Mouse (Mus musculus): ENCODE measurements around the gene Dna2. TPM values are rescaled to one million over a fixed set of nuclear protein-coding genes. Genes with fewer than 3 reads are reported as not detected.

Gene Dna2
- 6.0 and 9.1 TPM in 2 replicates for polyA plus RNA-seq (2012; ENCODE audit: low replicate concordance)

DNA sequence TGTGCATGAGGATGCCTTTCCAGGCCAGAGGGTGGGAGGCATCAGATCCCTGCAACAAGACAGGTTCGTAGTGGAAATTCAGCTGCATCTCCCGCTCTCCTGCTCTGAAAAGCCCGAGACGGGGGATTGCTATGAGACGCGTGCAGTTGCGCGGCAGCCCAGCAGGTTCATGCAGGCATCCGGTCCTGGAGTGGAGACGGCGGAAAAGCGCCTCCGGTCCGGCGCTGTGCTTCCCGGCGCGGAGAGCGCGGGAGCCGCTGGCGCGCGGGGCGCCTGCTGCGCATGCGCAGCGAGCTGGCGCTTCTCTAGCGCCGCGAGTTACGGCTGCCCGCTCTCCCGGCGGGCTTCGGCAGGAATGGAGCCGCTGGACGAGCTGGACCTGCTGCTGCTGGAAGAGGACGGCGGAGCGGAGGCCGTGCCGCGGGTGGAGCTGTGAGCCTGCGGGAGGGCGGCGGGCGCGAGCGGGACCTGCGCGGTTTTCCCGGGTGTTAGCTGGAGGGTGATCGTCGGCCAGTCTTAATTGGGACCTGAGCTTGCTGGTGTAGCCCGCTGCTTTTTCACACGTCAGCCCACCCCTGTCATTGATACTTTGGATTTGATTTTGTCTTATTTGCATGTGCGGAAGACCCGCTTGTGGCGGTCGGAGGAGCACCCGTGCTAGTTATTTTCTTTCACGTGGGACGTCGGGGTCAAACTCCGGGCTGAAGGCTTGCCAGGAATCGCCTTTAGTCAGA is at the start of gene Dna2:
TSS of gene Dna2 (plus strand) at position 289 of the 734 bp plus-strand sequence.

DNA sequence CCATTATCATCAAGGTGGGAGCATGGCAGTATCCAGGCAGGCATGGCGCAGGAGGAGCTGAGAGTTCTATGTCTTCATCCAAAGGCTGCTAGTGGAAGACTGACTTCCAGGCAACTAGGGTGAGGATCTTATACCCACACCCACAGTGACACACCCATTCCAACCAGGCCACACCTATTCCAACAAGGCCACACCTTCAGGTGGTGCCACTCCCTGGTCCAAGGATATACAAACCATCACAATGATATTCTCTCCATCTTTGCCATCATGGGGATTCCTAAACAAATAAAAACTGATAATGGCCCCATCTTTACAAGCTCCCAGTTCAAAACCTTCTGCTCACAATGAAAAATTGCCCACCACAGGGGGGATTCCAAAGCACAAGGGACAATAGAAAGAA is 37.9 kb upstream of the Dna2 start, which contains the start of gene Tet1:
TSS of gene Tet1 (minus strand) at position 101 of the 400 bp plus-strand sequence.

GRCm38 (mm10) chr10:62919925-62920765 is 26.7 kb upstream of the Dna2 start, which contains the start of gene Slc25a16:
Gene Slc25a16, plus strand, starts transcription at chr10:62920633.

GRCm38 (mm10) chr10:62980039-62980954 is 33.5 kb downstream of the Dna2 start, which contains the start of gene Rufy2:
Gene Rufy2, plus strand, starts transcription at chr10:62980223.

Other genes starting within 250 kb of the Dna2 start
- 0.04 and 0.06 TPM in 2 replicates for gene Stox1, start 220.9 kb upstream of the Dna2 start, polyA plus RNA-seq (2012; ENCODE audit: low replicate concordance)
- 2.2 and 13.8 TPM in 2 replicates for gene Ccar1, start 154.7 kb upstream of the Dna2 start, polyA plus RNA-seq (2012; ENCODE audit: low replicate concordance)
- gene Tet1, start 38.0 kb upstream of the Dna2 start, polyA plus RNA-seq (2012; ENCODE audit: low replicate concordance): 0.08 and 0.39 TPM in 2 replicates
- 8.8 and 20.5 TPM in 2 replicates for gene Slc25a16, start 26.4 kb upstream of the Dna2 start, polyA plus RNA-seq (2012; ENCODE audit: low replicate concordance)
- 3.9 and 4.1 TPM in 2 replicates for gene Rufy2, start 33.2 kb downstream of the Dna2 start, polyA plus RNA-seq (2012; ENCODE audit: low replicate concordance)
- gene Hnrnph3, start 77.2 kb downstream of the Dna2 start, polyA plus RNA-seq (2012; ENCODE audit: low replicate concordance): 15.2 and 16.7 TPM in 2 replicates
- not detected in 2 replicates for gene Pbld2, start 77.3 kb downstream of the Dna2 start, polyA plus RNA-seq (2012; ENCODE audit: low replicate concordance)
- gene Pbld1, start 113.1 kb downstream of the Dna2 start, polyA plus RNA-seq (2012; ENCODE audit: low replicate concordance): not detected in 2 replicates
- gene Atoh7, start 152.6 kb downstream of the Dna2 start, polyA plus RNA-seq (2012; ENCODE audit: low replicate concordance): not detected in 2 replicates